Mouse (Mus musculus) kidney, postnatal 4 days (tissue): ENCODE measurements around the gene Gm20929.
"Not testable (repeated sequence)": the region's sequence is repeated elsewhere in the genome, so short reads cannot be mapped to it uniquely, and the experiment has no call there.

ENCODE experiments used
- DNase-seq, 2 experiments: peaks; one replicate each; pipeline ENCODE4 v3.0.0; 2021; ENCODE audit warnings: mixed read lengths in 2 of 2

Gm20929 gene

DNA sequence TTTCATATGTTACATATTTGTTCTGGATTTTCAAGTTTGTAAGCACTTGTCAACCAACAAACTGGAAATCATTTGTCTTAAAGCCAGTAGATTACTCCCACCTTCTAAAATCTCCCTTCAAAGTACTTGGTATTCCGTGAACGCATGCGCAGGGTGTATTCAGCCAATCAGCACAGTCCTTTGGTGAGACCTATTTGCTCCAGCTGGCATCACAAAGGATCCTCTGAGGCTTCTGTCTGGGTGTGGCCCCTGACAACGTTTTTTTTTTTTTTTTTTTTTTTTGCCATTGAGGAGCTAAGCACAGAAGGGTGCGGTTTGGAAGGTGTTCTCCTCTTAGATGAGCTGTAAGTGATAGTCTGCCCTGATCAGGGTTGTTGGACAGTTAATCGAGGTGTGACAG lies at the start of gene Gm20929:
Gm20929 (plus strand) TSS at position 301 of the 400 bp plus-strand sequence.
- not testable (repeated sequence) for DNase-seq
